Mouse (Mus musculus) duodenum, adult 2 months (tissue): ENCODE results near the gene Qrfpr. TPM values are rescaled to one million over a fixed set of nuclear protein-coding genes. Genes with fewer than 3 reads are reported as not detected.

ENCODE experiments used
- polyA plus RNA-seq: library from polyadenylated mRNA; depleted of rRNA; stranded (reverse); fragments of >200 nt; gene quantifications from 2 replicates; pipeline ENCODE4 v1.2.3, GENCODE M21; 2012; ENCODE audit warnings: low replicate concordance; rRNA removed

Gene Qrfpr
- polyA plus RNA-seq, result not detected in 2 replicates

GRCm38 (mm10) chr3:36221743-36222682 lies at the start of gene Qrfpr:
Gene Qrfpr (minus strand): TSS chr3:36222313.

GRCm38 (mm10) chr3:36150934-36151686 lies 71.0 kb downstream of the Qrfpr start, which contains the start of gene D3Ertd254e:
Gene D3Ertd254e (plus strand): TSS chr3:36151017.

Other genes starting within 250 kb of the Qrfpr start
- gene Mccc1, start 221.6 kb downstream of the Qrfpr start, polyA plus RNA-seq, result 5.9 and 7.7 TPM in 2 replicates
- gene Ccdc144b, start 168.8 kb downstream of the Qrfpr start, polyA plus RNA-seq, result not detected in 2 replicates
- gene Acad9, start 156.3 kb downstream of the Qrfpr start, polyA plus RNA-seq, result 2.5 and 7.3 TPM in 2 replicates
- 0.07 and 0.22 TPM in 2 replicates for gene D3Ertd254e, start 71.3 kb downstream of the Qrfpr start, polyA plus RNA-seq